Mouse (Mus musculus) liver, embryonic 11.5 days (tissue): ENCODE data around the gene Hint1. TPM values are rescaled to one million over a fixed set of nuclear protein-coding genes. Genes with fewer than 3 reads are reported as not detected.
"Not testable (repeated sequence)": the region's sequence is repeated elsewhere in the genome, so short reads cannot be mapped to it uniquely, and the experiment has no call there.

ENCODE experiments used
- ATAC-seq: fragments of 200-750 bp; cut with Nextera tagmentation; replicated peaks from 2 replicates; pipeline ENCODE4 v1.8.0; 2017; ENCODE audit warnings: moderate number of reproducible peaks, mild to moderate bottlenecking, moderate TSS enrichment, moderate library complexity; ENCODE audit not compliant: low FRiP score
- DNase-seq: peaks from one replicate; pipeline ENCODE4 v3.0.0-alpha.2; 2017; ENCODE audit warnings: low spot score
- H3K27ac ChIP-seq: fragments of 300-500 bp; sonication (generic); 2 replicates; pipeline ENCODE4 v1.5.1; 2014; ENCODE audit warnings: mild to moderate bottlenecking, low read depth, low read length, control low read depth
- H3K27me3 ChIP-seq: fragments of 300-500 bp; sonication (generic); replicated peaks from 2 replicates; pipeline ENCODE4 v1.6.1; 2014; ENCODE audit warnings: low read length, mixed read lengths; ENCODE audit not compliant: control insufficient read depth, insufficient read depth
- H3K36me3 ChIP-seq: fragments of 300-500 bp; sonication (generic); 2 replicates; pipeline ENCODE4 v1.6.1; 2014; ENCODE audit warnings: mild to moderate bottlenecking, low read length, moderate library complexity, mixed read lengths; ENCODE audit not compliant: control insufficient read depth, insufficient read depth
- H3K4me1 ChIP-seq: fragments of 300-500 bp; sonication (generic); replicated peaks from 2 replicates; pipeline ENCODE4 v1.6.1; 2014; ENCODE audit warnings: low read length, mixed read lengths; ENCODE audit not compliant: control insufficient read depth, insufficient read depth
- H3K4me2 ChIP-seq: fragments of 300-500 bp; sonication (generic); 2 replicates; pipeline ENCODE4 v1.6.1; 2014; ENCODE audit warnings: mild to moderate bottlenecking, control low read depth, moderate library complexity
- H3K4me3 ChIP-seq: fragments of 300-500 bp; sonication (generic); 2 replicates; pipeline ENCODE4 v1.5.1; 2014; ENCODE audit warnings: low read depth, low read length, control low read depth
- H3K9ac ChIP-seq: fragments of 300-500 bp; sonication (generic); 2 replicates; pipeline ENCODE4 v1.6.1; 2014; ENCODE audit warnings: low read depth, low read length, control low read depth
- H3K9me3 ChIP-seq: fragments of 300-500 bp; sonication (generic); 2 replicates; pipeline ENCODE4 v1.6.1; 2016; ENCODE audit warnings: low read length, inconsistent platforms, mixed read lengths; ENCODE audit not compliant: control insufficient read depth
- WGBS: fragments of 180-500 bp; shearing (Covaris S2); extraction: QIAGEN DNeasy Blood & Tissue Kit; methylation state at CpG from one replicate; pipeline ENCODE4 v1.1.7; 2014; 5-methylcytosine and 5-hydroxymethylcytosine counted together
- polyA plus RNA-seq: library from polyadenylated mRNA; unstranded; fragments of >200 nt; fragmentation: Nextera tagmentation; extraction: Ambion mirVana; gene quantifications from 2 replicates; pipeline ENCODE4 v1.2.1, GENCODE M21; 2014

The Hint1 gene
- polyA plus RNA-seq, 1 experiment from 2014 or later = 600 TPM

DNA sequence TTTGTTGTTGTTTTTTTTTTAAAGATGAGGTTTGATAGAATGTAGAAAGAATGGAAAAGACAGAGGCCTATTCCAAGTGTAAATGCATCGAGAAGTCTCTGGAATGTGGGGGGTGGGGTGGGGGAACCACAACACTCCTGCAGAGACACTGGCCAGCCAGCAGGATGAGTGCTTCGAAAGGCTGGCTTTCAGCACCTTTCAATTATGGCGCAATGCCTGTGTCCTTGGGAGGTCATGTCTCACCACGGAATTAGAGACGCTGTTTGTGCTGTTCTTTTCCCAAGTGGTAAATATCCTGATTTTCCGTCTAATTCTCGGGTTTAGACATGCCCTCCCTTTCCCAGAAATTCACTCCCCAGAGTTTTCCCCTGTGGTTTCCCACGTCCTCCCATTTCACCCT is 16.5 kb downstream of the Hint1 start:
- no peak for DNase-seq
- ATAC-seq = no peak
- WGBS = 57% methylated on average over 8 of the region's 8 CpGs
- Histone ChIP-seq H3K4me2 (no peak overlapping the region), H3K9ac (no peak overlapping the region), H3K27me3 (no peaks in the 10 kb centered on the region), H3K27ac (no peak overlapping the region; the same call in 1 of the 2 replicates), H3K9me3 (no peaks in the 10 kb centered on the region), H3K4me3 (no peak overlapping the region), H3K4me1 (peaks cover 19% of the 10 kb centered on the region), H3K36me3 (no peaks in the 10 kb centered on the region)

DNA sequence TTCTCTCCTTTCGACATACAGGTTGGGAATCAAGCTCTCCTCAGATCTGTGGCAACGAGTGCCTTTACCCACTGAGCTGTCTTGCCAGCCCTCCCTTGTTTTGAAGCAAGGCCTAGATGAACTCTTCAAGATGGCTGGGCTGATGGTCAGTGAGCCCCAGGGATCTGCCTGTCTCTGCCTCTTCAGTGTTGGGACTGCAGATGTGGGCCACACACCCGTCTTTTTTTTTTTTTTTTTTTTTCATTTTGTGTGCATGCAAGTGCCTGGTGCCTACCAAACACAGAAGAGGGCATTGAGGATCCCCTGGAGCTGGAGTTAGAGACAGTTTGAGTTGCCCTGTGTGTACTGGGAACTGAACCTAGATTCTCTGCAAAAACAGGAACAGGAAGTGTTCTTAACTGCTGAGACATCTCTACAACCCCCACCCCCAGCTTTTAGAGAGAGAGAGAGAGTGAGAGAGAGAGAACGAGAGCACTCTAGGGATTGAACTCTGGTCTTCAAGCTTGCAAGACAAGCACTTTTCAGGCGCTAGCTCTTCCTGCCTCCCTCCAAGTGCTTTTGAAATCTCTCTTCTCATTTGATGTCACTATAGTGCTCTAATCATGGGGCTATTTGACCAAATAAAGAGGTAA is 18.1 kb downstream of the Hint1 start:
- Histone ChIP-seq H3K27me3 (no peaks in the 10 kb centered on the region), H3K36me3 (no peaks in the 10 kb centered on the region), H3K4me1 (peaks cover 19% of the 10 kb centered on the region), H3K27ac (peak overlapping the region; percentile 54; the same call in 1 of the 2 replicates), H3K9me3 (no peaks in the 10 kb centered on the region), H3K4me2 (no peak overlapping the region), H3K9ac (no peak overlapping the region), H3K4me3 (no peak overlapping the region)
- DNase-seq = no peak
- 60% methylated on average over 5 of the region's 5 CpGs for WGBS
- no peak for ATAC-seq

DNA sequence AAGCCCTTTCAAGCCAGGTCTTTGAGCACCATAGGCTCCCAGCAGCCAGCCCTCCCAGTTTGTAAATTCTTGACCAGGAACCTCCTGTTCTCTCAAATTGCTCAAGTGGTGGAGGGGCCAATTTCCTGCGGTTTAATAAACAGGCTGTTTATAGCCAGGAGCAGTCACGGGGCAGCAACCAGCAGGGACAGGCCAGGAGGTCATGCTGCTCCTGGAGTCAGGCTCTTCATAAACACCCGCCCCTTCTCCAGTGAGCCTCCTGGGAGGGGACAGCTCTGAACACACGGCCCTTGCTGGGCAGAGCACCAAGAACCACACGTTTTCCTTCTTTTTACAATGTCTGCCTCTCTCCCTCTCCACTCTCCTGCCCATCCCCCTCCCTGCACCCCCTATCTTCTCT is 18.8 kb downstream of the Hint1 start:
- no peak overlapping the region for H3K4me2 ChIP-seq
- no peak overlapping the region for H3K4me3 ChIP-seq
- H3K9me3 ChIP-seq = no peaks in the 10 kb centered on the region
- H3K36me3 ChIP-seq = no peaks in the 10 kb centered on the region
- no peak for DNase-seq
- 0 out of 2 replicates have a peak, but pooled peaks have one; percentile 26 for ATAC-seq
- peaks cover 14% of the 10 kb centered on the region for H3K4me1 ChIP-seq
- no peaks in the 10 kb centered on the region for H3K27me3 ChIP-seq
- WGBS = 22% methylated on average over 5 of the region's 5 CpGs
- H3K9ac ChIP-seq = no peak overlapping the region
- peak overlapping the region; percentile 54; the same call in 1 of the 2 replicates for H3K27ac ChIP-seq

DNA sequence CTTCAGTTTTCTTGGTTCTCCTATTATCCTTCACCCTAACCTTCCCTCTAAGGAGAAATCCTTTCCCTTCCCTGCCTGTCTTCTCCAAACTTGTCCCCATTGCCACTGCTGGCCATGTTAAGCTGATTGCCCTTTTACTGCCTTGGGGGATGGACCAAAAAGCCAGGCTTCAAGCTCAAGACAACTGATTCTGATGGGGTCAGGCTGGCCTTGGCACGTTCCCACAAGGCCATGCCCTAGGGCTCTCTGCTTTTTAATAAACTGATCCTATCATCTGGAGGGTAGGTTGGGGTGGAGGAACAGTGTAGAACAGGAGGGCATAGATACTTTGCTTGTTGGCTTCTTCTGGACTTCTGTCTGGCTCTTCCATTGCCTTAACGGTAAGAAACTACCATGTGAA is 19.2 kb downstream of the Hint1 start:
- ATAC-seq (no peak), DNase-seq (no peak)
- Histone ChIP-seq H3K4me2 (no peak overlapping the region), H3K4me3 (no peak overlapping the region), H3K27ac (0 out of 2 replicates have a peak overlapping the region, but pooled peaks have one; percentile 22), H3K4me1 (peaks cover 12% of the 10 kb centered on the region), H3K36me3 (no peaks in the 10 kb centered on the region), H3K9me3 (no peaks in the 10 kb centered on the region), H3K27me3 (no peaks in the 10 kb centered on the region), H3K9ac (no peak overlapping the region)
- WGBS = 93% methylated on average over 2 of the region's 2 CpGs

DNA sequence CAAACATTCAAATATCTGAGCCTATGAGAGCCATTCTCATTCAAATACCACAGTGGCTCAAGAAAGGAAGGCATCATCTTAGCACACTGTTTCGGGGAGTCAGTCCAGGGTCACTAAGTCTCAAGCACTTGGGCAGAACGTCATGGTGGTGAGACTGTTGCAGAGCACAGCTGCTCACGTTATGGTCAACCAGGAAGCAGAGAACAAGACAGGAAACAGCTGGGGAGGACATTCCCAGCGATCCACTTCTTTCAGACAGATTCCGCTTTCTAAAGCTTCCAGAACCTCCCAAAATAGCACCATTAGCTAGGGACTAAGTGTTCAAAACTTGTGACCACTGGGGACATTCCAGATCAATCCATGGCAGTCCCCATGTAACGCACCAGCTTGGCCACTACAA is 21.7 kb downstream of the Hint1 start:
- DNase-seq = no peak
- Histone ChIP-seq H3K4me1 (peaks cover 5% of the 10 kb centered on the region; the same call in 1 of the 2 replicates), H3K27me3 (no peaks in the 10 kb centered on the region), H3K4me2 (no peak overlapping the region), H3K36me3 (no peaks in the 10 kb centered on the region), H3K9me3 (no peaks in the 10 kb centered on the region), H3K9ac (no peak overlapping the region), H3K27ac (no peak overlapping the region), H3K4me3 (no peak overlapping the region)
- WGBS = 60% methylated on average over 6 of the region's 6 CpGs
- ATAC-seq = no peak

DNA sequence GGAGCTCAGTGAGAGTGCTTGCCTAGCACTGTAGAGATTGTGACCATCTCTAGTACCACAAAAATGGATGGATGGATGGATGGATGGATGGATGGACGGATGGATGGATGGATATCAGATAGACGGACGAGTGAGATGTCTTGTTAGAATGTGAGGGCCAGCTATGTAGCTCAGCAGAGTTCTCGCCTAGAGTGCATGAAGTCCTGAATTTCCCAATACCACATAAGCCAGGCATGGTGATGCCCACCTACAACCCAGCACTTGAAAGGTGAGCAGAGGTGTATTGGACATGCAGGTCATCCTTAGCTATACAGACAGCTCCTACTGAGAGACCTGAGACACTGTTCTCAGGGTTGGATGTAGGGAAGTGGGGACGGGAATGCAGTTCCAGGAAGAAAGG is 25.2 kb downstream of the Hint1 start:
- no peak overlapping the region for H3K9ac ChIP-seq
- no peaks in the 10 kb centered on the region for H3K4me1 ChIP-seq
- no peak overlapping the region for H3K27ac ChIP-seq
- no peaks in the 10 kb centered on the region for H3K27me3 ChIP-seq
- H3K4me3 ChIP-seq = no peak overlapping the region
- H3K9me3 ChIP-seq = no peaks in the 10 kb centered on the region
- no peak overlapping the region for H3K4me2 ChIP-seq
- DNase-seq = no peak
- 73% methylated on average over 5 of the region's 5 CpGs for WGBS
- no peaks in the 10 kb centered on the region for H3K36me3 ChIP-seq
- no peak for ATAC-seq

DNA sequence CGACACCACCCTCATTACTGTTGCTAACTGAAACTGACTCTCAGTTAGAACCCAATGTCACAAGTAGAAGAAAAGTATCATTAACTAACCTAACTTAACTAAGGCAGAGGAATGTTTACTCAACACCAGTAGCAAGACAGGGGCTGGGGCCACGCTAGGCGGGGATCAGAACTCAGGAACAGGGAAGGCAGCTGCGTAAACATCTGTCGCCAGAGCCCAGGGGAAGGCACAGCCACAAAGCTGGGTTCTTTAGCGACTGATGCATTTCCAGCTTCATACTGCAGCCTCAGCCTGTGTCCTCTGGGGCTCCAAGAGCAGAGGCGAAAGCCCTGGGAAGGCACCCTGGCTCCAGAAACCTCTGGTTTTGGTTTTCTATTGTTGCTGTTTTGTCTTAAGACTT is 25.9 kb downstream of the Hint1 start:
- DNase-seq = no peak
- WGBS = 57% methylated on average over 7 of the region's 7 CpGs
- H3K4me3 ChIP-seq = no peak overlapping the region

DNA sequence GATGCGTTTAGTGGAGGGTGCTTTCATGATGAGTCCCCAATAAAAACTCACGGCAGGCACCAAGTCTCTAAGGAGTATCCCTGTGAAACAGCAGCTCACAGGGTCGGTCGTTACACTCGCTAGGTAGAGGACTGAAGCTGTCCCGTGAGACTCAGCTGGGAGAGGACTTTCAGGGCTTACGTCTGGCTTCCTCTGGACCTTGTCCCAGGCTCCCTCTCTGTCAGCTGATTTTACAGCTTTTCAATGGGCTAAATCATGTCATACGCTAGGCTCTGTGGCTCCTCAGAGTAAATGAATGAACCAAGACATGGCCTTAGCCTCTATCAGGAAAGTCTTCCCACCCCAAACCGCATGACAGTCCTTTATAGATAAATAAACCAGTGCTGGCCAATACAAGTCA is 28.4 kb downstream of the Hint1 start:
- H3K9ac ChIP-seq = no peak overlapping the region
- H3K27ac ChIP-seq = no peak overlapping the region
- H3K4me2 ChIP-seq = no peak overlapping the region
- no peak for DNase-seq
- H3K4me3 ChIP-seq = no peak overlapping the region
- no peaks in the 10 kb centered on the region for H3K4me1 ChIP-seq
- no peaks in the 10 kb centered on the region for H3K36me3 ChIP-seq
- ATAC-seq = no peak
- H3K9me3 ChIP-seq = no peaks in the 10 kb centered on the region
- WGBS = 78% methylated on average over 9 of the region's 9 CpGs
- H3K27me3 ChIP-seq = no peaks in the 10 kb centered on the region

More for the DNA sequence above, 25.9 kb downstream of the Hint1 start:
- Histone ChIP-seq H3K9me3 (no peaks in the 10 kb centered on the region), H3K27me3 (no peaks in the 10 kb centered on the region), H3K4me1 (no peaks in the 10 kb centered on the region), H3K27ac (no peak overlapping the region), H3K4me2 (no peak overlapping the region), H3K9ac (no peak overlapping the region), H3K36me3 (no peaks in the 10 kb centered on the region)
- no peak for ATAC-seq

DNA sequence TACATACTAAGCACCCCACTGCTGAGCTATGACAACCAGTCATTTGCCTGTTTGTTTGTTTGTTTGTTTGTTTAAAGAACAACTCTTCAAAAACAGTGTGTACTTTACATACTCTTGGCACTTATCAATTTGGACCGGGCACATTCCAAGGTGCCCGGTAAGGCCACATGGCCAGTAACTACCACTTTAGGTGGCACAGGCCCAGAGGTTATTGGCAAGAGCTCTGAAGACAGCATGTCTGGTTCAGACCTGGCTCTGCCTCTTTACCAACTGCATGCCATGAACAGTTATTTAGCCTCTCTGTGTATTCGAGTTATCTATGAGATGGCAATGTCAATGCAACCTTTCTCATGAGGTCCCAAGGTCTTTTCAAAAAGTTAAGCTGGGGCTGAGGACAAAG is 30.5 kb downstream of the Hint1 start:
- ATAC-seq, H3K4me1 ChIP-seq, H3K4me3 ChIP-seq: not testable (repeated sequence)

More for the DNA sequence above, 30.5 kb downstream of the Hint1 start:
- not testable (repeated sequence) for H3K27ac ChIP-seq, H3K4me2 ChIP-seq, H3K9me3 ChIP-seq, DNase-seq, H3K36me3 ChIP-seq, H3K9ac ChIP-seq, H3K27me3 ChIP-seq
- WGBS = 78% methylated on average over 3 of the region's 3 CpGs
